Mouse (Mus musculus) gastrocnemius, postnatal 10 days (tissue): Measurements from ENCODE around the gene Slc48a1. TPM values are rescaled to one million over a fixed set of nuclear protein-coding genes. Genes with fewer than 3 reads are reported as not detected.

Source experiments
- DNase-seq: peaks from one replicate; pipeline ENCODE4 v3.0.0; 2021; ENCODE audit warnings: mixed read lengths
- total RNA-seq, 2 experiments: library from RNA; stranded (reverse); gene quantifications; 2 replicates each; pipeline ENCODE4 v1.2.3; 2021

The Slc48a1 gene
- total RNA-seq, 2 experiments from 2014 or later: 34.5 to 42.6 TPM

- DNase-seq: no peak
Observed at GRCm38 (mm10) chr15:97801811-97802210, 23.5 kb downstream of the Slc48a1 start.

- DNase-seq: no peak
Observed at GRCm38 (mm10) chr15:97802575-97802974, 24.3 kb downstream of the Slc48a1 start.

GRCm38 (mm10) chr15:97807867-97808266 is 29.5 kb downstream of the Slc48a1 start:
- DNase-seq: no peak

- DNase-seq: no peak
Observed at GRCm38 (mm10) chr15:97808532-97808931, 30.2 kb downstream of the Slc48a1 start.

- no peak for DNase-seq
Observed at GRCm38 (mm10) chr15:97809206-97809605, 30.9 kb downstream of the Slc48a1 start.

- DNase-seq: no peak
Observed at GRCm38 (mm10) chr15:97809942-97810341, 31.6 kb downstream of the Slc48a1 start.

GRCm38 (mm10) chr15:97810399-97810798 is 32.1 kb downstream of the Slc48a1 start:
- no peak for DNase-seq

GRCm38 (mm10) chr15:97811307-97811706 is 33.0 kb downstream of the Slc48a1 start:
- DNase-seq: no peak

GRCm38 (mm10) chr15:97812126-97812525 is 33.8 kb downstream of the Slc48a1 start:
- peak; percentile 87 for DNase-seq

GRCm38 (mm10) chr15:97812875-97813274 is 34.6 kb downstream of the Slc48a1 start:
- DNase-seq: no peak

- peak; percentile 58 for DNase-seq
Observed at GRCm38 (mm10) chr15:97813452-97814204, 35.3 kb downstream of the Slc48a1 start.

GRCm38 (mm10) chr15:97814703-97815102 is 36.4 kb downstream of the Slc48a1 start:
- DNase-seq: no peak

GRCm38 (mm10) chr15:97815254-97815653 is 36.9 kb downstream of the Slc48a1 start:
- DNase-seq: no peak

GRCm38 (mm10) chr15:97816199-97816994 is 38.1 kb downstream of the Slc48a1 start:
- no peak for DNase-seq

- DNase-seq: no peak
Observed at GRCm38 (mm10) chr15:97819937-97820336, 41.6 kb downstream of the Slc48a1 start.

- DNase-seq: no peak
Observed at GRCm38 (mm10) chr15:97821321-97821982, 43.1 kb downstream of the Slc48a1 start.

GRCm38 (mm10) chr15:97821983-97822363 is 43.7 kb downstream of the Slc48a1 start:
- no peak for DNase-seq

GRCm38 (mm10) chr15:97822545-97823228 is 44.4 kb downstream of the Slc48a1 start:
- DNase-seq: no peak

- DNase-seq: no peak
Observed at GRCm38 (mm10) chr15:97823479-97823878, 45.2 kb downstream of the Slc48a1 start.

- no peak for DNase-seq
Observed at GRCm38 (mm10) chr15:97824042-97824441, 45.7 kb downstream of the Slc48a1 start.

GRCm38 (mm10) chr15:97825071-97825940 is 47.0 kb downstream of the Slc48a1 start:
- peak; percentile 82 for DNase-seq
